Mouse (Mus musculus) hindbrain, embryonic 16.5 days (tissue): ENCODE data around the gene Edar. TPM values are rescaled to one million over a fixed set of nuclear protein-coding genes. Genes with fewer than 3 reads are reported as not detected.
A peak's percentile ranks its signal among the peaks of the same experiment; 100 is the strongest.

Source experiments
- ATAC-seq: fragments of 200-750 bp; cut with Nextera tagmentation; 2 replicates; pipeline ENCODE4 v1.8.0; 2017; ENCODE audit warnings: moderate TSS enrichment, moderate library complexity
- H3K27ac ChIP-seq: fragments of 300-500 bp; sonication (generic); 2 replicates; pipeline ENCODE4 v1.5.1; 2014; ENCODE audit warnings: low read depth, mild to moderate bottlenecking, control low read depth, low read length, moderate library complexity
- H3K27me3 ChIP-seq: fragments of 300-500 bp; sonication (generic); replicated peaks from 2 replicates; pipeline ENCODE4 v1.6.1; 2014; ENCODE audit warnings: low read length; ENCODE audit not compliant: control insufficient read depth, insufficient read depth
- H3K36me3 ChIP-seq: fragments of 300-500 bp; sonication (generic); 2 replicates; pipeline ENCODE4 v1.6.1; 2014; ENCODE audit warnings: mild to moderate bottlenecking, low read length, moderate library complexity, mixed read lengths; ENCODE audit not compliant: control insufficient read depth, insufficient read depth
- H3K4me1 ChIP-seq: fragments of 300-500 bp; sonication (generic); 2 replicates; pipeline ENCODE4 v1.6.1; 2014; ENCODE audit warnings: low read depth, low read length; ENCODE audit not compliant: control insufficient read depth, insufficient read depth
- H3K4me2 ChIP-seq: fragments of 300-500 bp; sonication (generic); 2 replicates; pipeline ENCODE4 v1.6.1; 2014; ENCODE audit warnings: mild to moderate bottlenecking, low read length, control low read depth, moderate library complexity
- H3K4me3 ChIP-seq: fragments of 300-500 bp; sonication (generic); 2 replicates; pipeline ENCODE4 v1.5.1; 2014; ENCODE audit warnings: mild to moderate bottlenecking, low read length, control low read depth, moderate library complexity
- H3K9ac ChIP-seq: fragments of 300-500 bp; sonication (generic); 2 replicates; pipeline ENCODE4 v1.6.1; 2014; ENCODE audit warnings: low read depth, mild to moderate bottlenecking, control low read depth, low read length, moderate library complexity
- H3K9me3 ChIP-seq: fragments of 300-500 bp; sonication (generic); 2 replicates; pipeline ENCODE4 v1.6.1; 2014; ENCODE audit warnings: mild to moderate bottlenecking, low read length, moderate library complexity; ENCODE audit not compliant: control insufficient read depth
- WGBS: fragments of 180-500 bp; shearing (Covaris S2); extraction: QIAGEN DNeasy Blood & Tissue Kit; methylation state at CpG from one replicate; pipeline ENCODE4 v1.1.7; 2014; 5-methylcytosine and 5-hydroxymethylcytosine counted together
- polyA plus RNA-seq: library from polyadenylated mRNA; unstranded; fragments of >200 nt; fragmentation: Nextera tagmentation; extraction: Ambion mirVana; gene quantifications from 2 replicates; pipeline ENCODE4 v1.2.1, GENCODE M21; 2015

Gene Edar
- polyA plus RNA-seq, 1 experiment from 2014 or later, result 0.15 TPM

- H3K4me3 ChIP-seq, result no peak overlapping the region
- 0 out of 2 replicates have a peak overlapping the region, but pooled peaks have one; percentile 26 for H3K9ac ChIP-seq
- peaks cover 17% of the 10 kb centered on the region for H3K4me1 ChIP-seq
- no peak overlapping the region for H3K27ac ChIP-seq
- H3K9me3 ChIP-seq, result no peaks in the 10 kb centered on the region
- H3K4me2 ChIP-seq, result no peak overlapping the region; the same call in 1 of the 2 replicates
- H3K36me3 ChIP-seq, result no peaks in the 10 kb centered on the region
- ATAC-seq, result peak; percentile 34
- 36% methylated on average over 10 of the region's 10 CpGs for WGBS
- no peaks in the 10 kb centered on the region for H3K27me3 ChIP-seq
Observed at GRCm38 (mm10) chr10:58652418-58653394, 22.7 kb downstream of the Edar start.

GRCm38 (mm10) chr10:58652045-58652417, 23.4 kb downstream of the Edar start:
- no peaks in the 10 kb centered on the region for H3K27me3 ChIP-seq
- no peaks in the 10 kb centered on the region for H3K9me3 ChIP-seq
- H3K4me1 ChIP-seq, result peaks cover 17% of the 10 kb centered on the region
- H3K27ac ChIP-seq, result no peak overlapping the region
- ATAC-seq, result 0 out of 2 replicates have a peak, but pooled peaks have one; percentile 26
- peak overlapping the region; percentile 35 for H3K4me2 ChIP-seq
- 4% methylated on average over 9 of the region's 9 CpGs for WGBS
- no peaks in the 10 kb centered on the region for H3K36me3 ChIP-seq
- H3K4me3 ChIP-seq, result no peak overlapping the region
- H3K9ac ChIP-seq, result no peak overlapping the region

- H3K9me3 ChIP-seq, result no peaks in the 10 kb centered on the region
- H3K27ac ChIP-seq, result no peak overlapping the region
- H3K36me3 ChIP-seq, result no peaks in the 10 kb centered on the region
- H3K9ac ChIP-seq, result no peak overlapping the region
- no peaks in the 10 kb centered on the region for H3K27me3 ChIP-seq
- H3K4me3 ChIP-seq, result no peak overlapping the region
- ATAC-seq, result no peak
- WGBS, result 8% methylated on average over 22 of the region's 22 CpGs
- H3K4me2 ChIP-seq, result peak overlapping the region; percentile 35
- peaks cover 17% of the 10 kb centered on the region for H3K4me1 ChIP-seq
Observed at GRCm38 (mm10) chr10:58651270-58652042, 24.0 kb downstream of the Edar start.

GRCm38 (mm10) chr10:58648787-58649186, 26.7 kb downstream of the Edar start:
- 65% methylated on average over 5 of the region's 5 CpGs for WGBS
- no peaks in the 10 kb centered on the region for H3K9me3 ChIP-seq

GRCm38 (mm10) chr10:58644671-58645070, 30.8 kb downstream of the Edar start:
- Histone ChIP-seq H3K36me3 (no peaks in the 10 kb centered on the region), H3K27me3 (no peaks in the 10 kb centered on the region), H3K4me3 (no peak overlapping the region), H3K27ac (no peak overlapping the region), H3K9ac (no peak overlapping the region), H3K4me1 (peaks cover 2% of the 10 kb centered on the region; the same call in 1 of the 2 replicates), H3K9me3 (no peaks in the 10 kb centered on the region), H3K4me2 (no peak overlapping the region)
- ATAC-seq, result no peak
- WGBS, result 78% methylated on average over 5 of the region's 5 CpGs

More at GRCm38 (mm10) chr10:58648787-58649186, 26.7 kb downstream of the Edar start:
- no peak overlapping the region for H3K27ac ChIP-seq
- no peak overlapping the region for H3K4me2 ChIP-seq
- peaks cover 17% of the 10 kb centered on the region for H3K4me1 ChIP-seq
- no peak overlapping the region for H3K9ac ChIP-seq
- ATAC-seq, result no peak
- no peaks in the 10 kb centered on the region for H3K27me3 ChIP-seq
- H3K36me3 ChIP-seq, result no peaks in the 10 kb centered on the region
- H3K4me3 ChIP-seq, result no peak overlapping the region

- no peak overlapping the region for H3K4me2 ChIP-seq
- no peaks in the 10 kb centered on the region for H3K36me3 ChIP-seq
- WGBS, result 59% methylated on average over 7 of the region's 7 CpGs
- no peaks in the 10 kb centered on the region for H3K9me3 ChIP-seq
- H3K9ac ChIP-seq, result no peak overlapping the region
- H3K27ac ChIP-seq, result no peak overlapping the region
- no peaks in the 10 kb centered on the region for H3K27me3 ChIP-seq
- H3K4me3 ChIP-seq, result no peak overlapping the region
- ATAC-seq, result no peak
- H3K4me1 ChIP-seq, result peaks cover 2% of the 10 kb centered on the region; the same call in 1 of the 2 replicates
Observed at GRCm38 (mm10) chr10:58644194-58644593, 31.3 kb downstream of the Edar start.

GRCm38 (mm10) chr10:58643001-58643400, 32.5 kb downstream of the Edar start:
- no peak for ATAC-seq
- H3K4me1 ChIP-seq, result peaks cover 2% of the 10 kb centered on the region; the same call in 1 of the 2 replicates
- no peak overlapping the region for H3K4me3 ChIP-seq
- no peaks in the 10 kb centered on the region for H3K36me3 ChIP-seq
- 91% methylated on average over 9 of the region's 9 CpGs for WGBS
- H3K9ac ChIP-seq, result no peak overlapping the region
- H3K27ac ChIP-seq, result no peak overlapping the region
- H3K9me3 ChIP-seq, result no peaks in the 10 kb centered on the region
- H3K4me2 ChIP-seq, result no peak overlapping the region
- H3K27me3 ChIP-seq, result no peaks in the 10 kb centered on the region

- 82% methylated on average over 10 of the region's 10 CpGs for WGBS
Observed at GRCm38 (mm10) chr10:58641631-58642030, 33.8 kb downstream of the Edar start.

More at GRCm38 (mm10) chr10:58641631-58642030, 33.8 kb downstream of the Edar start:
- no peak overlapping the region for H3K27ac ChIP-seq
- no peak for ATAC-seq
- no peak overlapping the region for H3K9ac ChIP-seq
- H3K4me2 ChIP-seq, result no peak overlapping the region
- H3K27me3 ChIP-seq, result no peaks in the 10 kb centered on the region
- peaks cover 2% of the 10 kb centered on the region; the same call in 1 of the 2 replicates for H3K4me1 ChIP-seq
- no peak overlapping the region for H3K4me3 ChIP-seq
- no peaks in the 10 kb centered on the region for H3K36me3 ChIP-seq
- no peaks in the 10 kb centered on the region for H3K9me3 ChIP-seq
